Mouse (Mus musculus): ENCODE results near the gene Pja2.

The Pja2 gene

GRCm38 (mm10) chr17:64286836-64287235 is 44.9 kb downstream of the Pja2 start:
- in situ Hi-C loops (cut with MboI, MseI), result loop anchor here (10.0 kb wide), 1 partner anchor 588 kb away; no protein-coding TSS in a partner anchor

GRCm38 (mm10) chr17:64281368-64281767 is 50.3 kb downstream of the Pja2 start:
- in situ Hi-C loops (cut with MboI, MseI), result loop anchor here (10.0 kb wide), 1 partner anchor 593 kb away; no protein-coding TSS in a partner anchor

- in situ Hi-C loops (cut with MboI, MseI), result no loop called here
Observed at GRCm38 (mm10) chr17:64277649-64278212, 54.0 kb downstream of the Pja2 start.

- in situ Hi-C loops (cut with MboI, MseI), result no loop called here
Observed at GRCm38 (mm10) chr17:64276666-64277065, 55.0 kb downstream of the Pja2 start.

DNA sequence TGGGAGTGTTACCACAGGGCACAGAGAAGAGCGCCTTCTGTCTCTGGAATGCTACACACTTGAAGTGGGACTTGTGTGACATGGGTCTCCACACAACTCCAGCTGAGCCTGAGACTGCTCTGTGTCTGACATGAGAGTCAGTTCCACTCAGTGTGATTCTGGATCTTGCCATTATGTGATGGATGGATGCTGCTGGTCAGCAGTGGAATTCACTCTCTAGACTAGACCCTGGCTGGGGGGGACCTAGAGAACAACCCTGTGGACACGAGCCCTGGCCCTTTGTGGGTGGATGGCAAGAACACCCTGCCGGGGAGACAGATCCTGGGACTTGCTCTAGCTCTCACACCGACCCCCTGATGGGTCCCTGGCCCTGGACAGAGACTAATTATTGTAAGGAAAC is 56.5 kb downstream of the Pja2 start:
- in situ Hi-C loops (cut with MboI, MseI), result no loop called here

- in situ Hi-C loops (cut with MboI, MseI), result loop anchor here (5.0 kb wide), 1 partner anchor 103 kb away; no protein-coding TSS in a partner anchor
Observed at GRCm38 (mm10) chr17:64274341-64275105, 57.2 kb downstream of the Pja2 start.

GRCm38 (mm10) chr17:64260571-64260970 is 71.1 kb downstream of the Pja2 start:
- in situ Hi-C loops (cut with MboI, MseI), result no loop called here

DNA sequence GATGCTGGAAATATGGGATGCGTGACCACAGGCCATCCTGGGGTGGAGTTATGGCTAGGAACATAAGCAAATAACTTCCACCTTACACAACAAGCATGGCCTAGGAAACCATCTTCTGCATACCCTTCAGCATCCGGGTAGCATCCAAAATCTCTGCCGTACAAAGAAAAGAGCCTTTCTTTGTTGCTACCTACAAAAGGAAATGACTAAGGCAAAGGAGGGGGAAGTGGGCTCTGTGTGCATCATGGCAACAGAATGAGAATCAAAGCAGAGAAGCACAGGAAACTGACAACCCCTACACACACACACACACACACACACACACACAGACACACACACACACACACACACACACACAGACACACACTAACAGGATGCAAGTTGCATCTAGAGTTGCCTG is 83.5 kb downstream of the Pja2 start:
- in situ Hi-C loops (cut with MboI, MseI), result no loop called here

DNA sequence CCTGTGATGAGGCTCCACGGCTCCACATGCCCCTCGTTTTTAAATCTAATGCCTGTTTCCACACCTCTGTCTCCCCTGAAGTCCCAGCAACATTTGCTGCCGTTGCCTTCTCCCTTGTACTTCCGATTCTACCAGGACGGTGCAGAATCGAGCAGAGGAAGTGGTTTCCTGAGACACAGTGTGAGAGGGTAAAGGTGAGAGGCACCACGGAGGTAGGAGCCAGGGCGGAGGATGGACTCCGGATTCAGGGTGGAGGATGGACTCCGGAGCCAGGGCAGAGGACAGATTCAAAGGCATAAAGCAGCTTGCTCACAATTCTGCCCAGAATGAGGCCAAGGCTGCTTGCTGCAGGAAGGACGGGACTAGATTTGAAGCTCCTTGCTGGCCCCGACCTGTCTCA is 88.8 kb downstream of the Pja2 start:
- in situ Hi-C loops (cut with MboI, MseI), result no loop called here

DNA sequence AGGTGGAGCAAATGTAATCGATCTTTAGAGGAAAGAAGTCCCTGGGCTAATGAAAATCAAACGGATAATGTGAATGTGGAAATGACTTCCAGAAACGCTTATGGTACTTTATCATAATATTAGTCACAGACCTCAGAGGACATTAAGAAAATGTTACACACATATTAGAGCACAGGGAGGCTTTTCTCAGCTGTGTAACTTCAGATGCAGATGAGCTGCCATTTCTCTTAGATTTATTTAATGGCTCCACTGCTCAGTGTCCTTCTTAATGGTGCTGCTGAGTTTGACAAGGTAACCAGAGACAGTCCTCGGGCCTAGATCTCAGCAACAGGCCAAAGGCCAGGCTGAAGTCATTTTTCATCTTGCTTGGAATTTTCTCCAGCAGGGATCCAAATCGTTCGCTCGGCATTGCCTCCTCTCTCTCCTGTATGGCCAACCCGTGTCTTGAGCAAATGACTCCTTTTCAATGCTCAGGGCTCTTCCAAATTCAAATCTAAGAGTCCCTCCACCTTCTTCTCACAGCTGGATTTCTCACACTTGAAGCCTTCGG is 89.3 kb downstream of the Pja2 start:
- in situ Hi-C loops (cut with MboI, MseI), result no loop called here

DNA sequence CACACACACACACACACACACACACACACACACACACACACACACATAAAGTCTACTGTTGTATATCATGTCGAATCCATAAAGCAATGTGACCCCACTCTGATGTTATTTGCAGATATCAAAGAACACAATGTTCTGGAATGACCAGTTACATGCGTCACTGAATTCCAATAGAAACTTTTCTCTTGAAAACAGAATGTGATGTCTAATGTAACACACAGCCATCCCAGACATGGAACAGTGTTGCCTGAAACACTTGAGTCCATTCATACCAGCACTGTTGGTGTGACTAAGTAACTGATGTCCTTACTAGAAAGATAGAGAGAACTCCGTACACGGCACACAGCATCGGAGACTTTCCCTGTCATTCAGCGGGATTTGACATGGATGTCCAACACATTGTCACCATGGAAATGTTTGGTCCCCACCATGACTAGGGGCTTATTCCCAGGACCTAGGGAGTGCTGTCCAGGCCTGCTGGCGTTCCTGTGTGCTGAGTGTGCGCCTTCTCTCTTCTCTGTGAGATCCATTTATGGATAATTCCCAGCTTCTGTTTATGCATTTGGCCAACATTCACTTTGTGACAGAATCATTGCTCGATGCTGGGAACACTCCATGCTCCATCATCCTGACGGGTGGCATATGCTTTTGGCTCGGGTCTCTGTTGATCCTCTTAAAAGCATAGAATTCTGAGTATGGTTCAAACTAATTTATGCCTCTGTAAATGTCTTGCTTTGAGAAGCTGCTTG is 90.0 kb downstream of the Pja2 start:
- in situ Hi-C loops (cut with MboI, MseI), result no loop called here

DNA sequence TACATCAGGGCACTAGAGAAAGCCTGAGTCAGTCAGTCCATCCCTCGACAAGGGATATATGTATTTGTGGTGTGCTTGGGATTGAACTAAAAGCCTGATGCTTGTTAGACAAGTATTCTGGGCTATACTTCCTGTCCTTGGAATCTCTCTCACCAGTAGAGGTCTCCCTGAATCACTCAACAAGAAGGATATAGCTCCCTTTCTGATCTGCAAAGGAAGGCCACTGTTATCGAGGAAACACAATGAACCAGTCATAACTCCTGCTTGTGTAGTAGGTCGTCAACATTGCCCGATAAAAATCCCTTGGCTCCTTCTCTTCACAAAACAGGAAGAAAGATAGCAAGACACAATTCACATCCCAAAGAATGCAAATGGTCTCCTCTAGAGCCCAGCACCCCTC is 99.6 kb downstream of the Pja2 start:
- in situ Hi-C loops (cut with MboI, MseI), result loop anchor here (5.0 kb wide), 1 partner anchor 145 kb away; no protein-coding TSS in a partner anchor

GRCm38 (mm10) chr17:64231637-64232036 is 100.1 kb downstream of the Pja2 start:
- in situ Hi-C loops (cut with MboI, MseI), result loop anchor here (5.0 kb wide), 1 partner anchor 146 kb away; no protein-coding TSS in a partner anchor

DNA sequence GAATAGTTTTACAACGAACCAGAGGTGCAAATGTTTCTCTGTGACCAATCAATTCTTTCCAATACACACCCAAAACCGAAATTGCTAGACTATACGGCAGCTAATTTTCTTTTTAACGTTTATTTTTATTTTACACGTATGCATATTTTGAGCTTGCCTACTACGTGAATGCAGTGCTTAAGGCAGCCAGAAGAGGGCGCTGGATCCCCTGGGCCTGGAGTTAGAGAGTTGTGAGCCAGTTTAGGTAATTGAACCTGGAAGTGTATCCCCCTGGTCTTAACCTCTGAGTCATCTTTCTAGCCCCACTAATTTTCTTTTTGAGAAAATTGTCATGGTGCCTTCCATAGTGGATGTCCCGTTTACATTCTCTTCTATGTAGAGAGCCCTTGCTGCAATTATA is 100.5 kb downstream of the Pja2 start:
- in situ Hi-C loops (cut with MboI, MseI), result loop anchor here (5.0 kb wide), 1 partner anchor 146 kb away; no protein-coding TSS in a partner anchor
